Mouse (Mus musculus): ENCODE measurements around the gene Hoxc6. TPM values are rescaled to one million over a fixed set of nuclear protein-coding genes. Genes with fewer than 3 reads are reported as not detected.

Hoxc6 gene
- total and polyA plus RNA-seq, 3 experiments: 12.0 to 37.1 (median 27.1) TPM

DNA sequence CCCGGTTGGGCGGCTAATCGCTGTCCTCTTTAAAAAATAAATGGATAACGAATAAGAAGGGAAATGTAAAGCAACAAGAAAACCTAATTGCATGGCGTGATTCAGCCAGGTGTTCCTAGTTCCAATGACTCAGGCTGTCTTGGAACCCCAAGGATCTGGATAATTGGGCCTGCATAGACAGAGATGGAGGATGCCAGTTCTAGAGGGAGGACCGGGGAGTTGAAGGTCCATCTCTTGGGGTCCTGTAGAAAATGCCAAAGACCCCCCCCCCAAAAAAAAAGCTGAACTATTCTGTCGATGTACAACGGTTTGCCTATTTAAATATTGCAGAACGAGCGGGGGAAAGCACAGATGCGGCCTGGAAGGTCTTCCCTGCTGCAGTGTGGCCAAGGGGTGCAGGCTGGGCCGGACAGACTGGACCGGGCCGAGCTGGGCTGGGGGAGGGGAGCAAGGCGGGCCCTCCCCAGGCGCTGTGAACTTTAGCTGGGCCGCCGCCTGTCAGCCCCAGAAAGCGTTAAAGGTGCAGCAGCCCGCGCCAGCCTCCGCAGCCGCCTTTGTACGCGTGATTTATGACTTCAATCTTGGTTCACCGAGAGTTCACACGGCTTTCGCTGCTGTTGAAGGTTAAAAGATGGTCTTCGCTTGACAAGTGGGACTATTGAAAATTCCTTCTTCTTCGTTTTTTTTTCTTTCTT lies 63.2 kb downstream of the Hoxc6 start:
- H3K4me1 ChIP-seq (ENCODE audit: insufficient read depth, low read depth, low read length): peaks cover 23% of the 10 kb centered on the region
- TF ChIP-seq CTCF (IDR thresholded peaks at IDR 0.05; ENCODE audit: low read depth, low read length): no peak
- TF ChIP-seq POLR2AphosphoS5 (IDR thresholded peaks at IDR 0.05; ENCODE audit: insufficient replicate concordance, low read depth, low read length): no peak
- TF ChIP-seq TAL1 (conservative IDR thresholded peaks at IDR 0.05; ENCODE audit: low read depth, low read length): no peak
- TF ChIP-seq GATA2 (IDR thresholded peaks at IDR 0.05; ENCODE audit: borderline replicate concordance, low read depth, low read length): no peak
- no peak for TF ChIP-seq GATA1 (IDR thresholded peaks at IDR 0.05; ENCODE audit: borderline replicate concordance, low read length)
- H3K36me3 ChIP-seq (replicated peaks): peaks cover 21% of the 10 kb centered on the region
- ATAC-seq (ENCODE audit: extremely low read depth, insufficient number of reproducible peaks, low FRiP score, poor library complexity, severe bottlenecking) (no peak), DNase-seq (ENCODE audit: low spot score) (no peak)
- H3K9me3 ChIP-seq (replicated peaks): no peaks in the 10 kb centered on the region
- H3K27me3 ChIP-seq (ENCODE audit: insufficient read depth, low read length): no peaks in the 10 kb centered on the region
- H3K4me3 ChIP-seq (ENCODE audit: low read depth, low read length): no peak overlapping the region

Other genes starting within 250 kb of the Hoxc6 start
- not detected in 2 replicates for gene Hoxc13, start 77.2 kb upstream of the Hoxc6 start, total RNA-seq (2014; fragmentation: Nextera tagmentation)
- gene Hoxc13, start 77.2 kb upstream of the Hoxc6 start, total RNA-seq (2017): not detected in 2 replicates
- gene Hoxc13, start 77.2 kb upstream of the Hoxc6 start, polyA plus RNA-seq (2012): not detected in 2 replicates
- not detected in 2 replicates for gene Hoxc12, start 61.5 kb upstream of the Hoxc6 start, total RNA-seq (2014; fragmentation: Nextera tagmentation)
- not detected in 2 replicates for gene Hoxc12, start 61.5 kb upstream of the Hoxc6 start, total RNA-seq (2017)
- not detected in 2 replicates for gene Hoxc12, start 61.5 kb upstream of the Hoxc6 start, polyA plus RNA-seq (2012)
- not detected in 2 replicates for gene Hoxc11, start 43.8 kb upstream of the Hoxc6 start, total RNA-seq (2014; fragmentation: Nextera tagmentation)
- gene Hoxc11, start 43.8 kb upstream of the Hoxc6 start, total RNA-seq (2017): 0.06 and 0.22 TPM in 2 replicates
- 0.04 TPM in 1 of 2 replicates, not detected in the other for gene Hoxc11, start 43.8 kb upstream of the Hoxc6 start, polyA plus RNA-seq (2012)
- 0.60 TPM in 1 of 2 replicates, not detected in the other for gene Hoxc10, start 31.5 kb upstream of the Hoxc6 start, total RNA-seq (2014; fragmentation: Nextera tagmentation)
- 0.12 and 0.16 TPM in 2 replicates for gene Hoxc10, start 31.5 kb upstream of the Hoxc6 start, total RNA-seq (2017)
- 0.08 and 0.16 TPM in 2 replicates for gene Hoxc10, start 31.5 kb upstream of the Hoxc6 start, polyA plus RNA-seq (2012)
- gene Hoxc5, start 30.8 kb upstream of the Hoxc6 start, total RNA-seq (2014; fragmentation: Nextera tagmentation): 9.9 and 19.8 TPM in 2 replicates
- gene Hoxc5, start 30.8 kb upstream of the Hoxc6 start, total RNA-seq (2017): 7.6 and 9.1 TPM in 2 replicates
- 11.4 and 12.4 TPM in 2 replicates for gene Hoxc5, start 30.8 kb upstream of the Hoxc6 start, polyA plus RNA-seq (2012)
- gene Hoxc9, start 21.8 kb upstream of the Hoxc6 start, total RNA-seq (2014; fragmentation: Nextera tagmentation): 5.0 and 7.9 TPM in 2 replicates
- gene Hoxc9, start 21.8 kb upstream of the Hoxc6 start, total RNA-seq (2017): 3.3 and 3.9 TPM in 2 replicates
- 9.8 and 12.0 TPM in 2 replicates for gene Hoxc9, start 21.8 kb upstream of the Hoxc6 start, polyA plus RNA-seq (2012)
- 21.1 and 26.6 TPM in 2 replicates for gene Hoxc8, start 7.7 kb upstream of the Hoxc6 start, total RNA-seq (2014; fragmentation: Nextera tagmentation)
- 2.0 and 2.7 TPM in 2 replicates for gene Hoxc8, start 7.7 kb upstream of the Hoxc6 start, total RNA-seq (2017)
- 10.1 and 12.2 TPM in 2 replicates for gene Hoxc8, start 7.7 kb upstream of the Hoxc6 start, polyA plus RNA-seq (2012)
- gene Hoxc4, start 20.7 kb downstream of the Hoxc6 start, total RNA-seq (2014; fragmentation: Nextera tagmentation): 29.3 and 33.9 TPM in 2 replicates
- gene Hoxc4, start 20.7 kb downstream of the Hoxc6 start, total RNA-seq (2017): 11.0 and 12.2 TPM in 2 replicates
- gene Hoxc4, start 20.7 kb downstream of the Hoxc6 start, polyA plus RNA-seq (2012): 60.1 and 65.8 TPM in 2 replicates
- 7.8 and 10.6 TPM in 2 replicates for gene Smug1, start 168.8 kb downstream of the Hoxc6 start, total RNA-seq (2014; fragmentation: Nextera tagmentation)
- gene Smug1, start 168.8 kb downstream of the Hoxc6 start, total RNA-seq (2017): 9.0 and 11.3 TPM in 2 replicates
- 3.6 and 5.0 TPM in 2 replicates for gene Smug1, start 168.8 kb downstream of the Hoxc6 start, polyA plus RNA-seq (2012)
- 261 and 300 TPM in 2 replicates for gene Cbx5, start 241.6 kb downstream of the Hoxc6 start, total RNA-seq (2014; fragmentation: Nextera tagmentation)
- gene Cbx5, start 241.6 kb downstream of the Hoxc6 start, total RNA-seq (2017): 215 and 278 TPM in 2 replicates
- 7.0 and 9.5 TPM in 2 replicates for gene Cbx5, start 241.6 kb downstream of the Hoxc6 start, polyA plus RNA-seq (2012)
- 379 and 391 TPM in 2 replicates for gene Hnrnpa1, start 242.2 kb downstream of the Hoxc6 start, total RNA-seq (2014; fragmentation: Nextera tagmentation)
- 797 and 984 TPM in 2 replicates for gene Hnrnpa1, start 242.2 kb downstream of the Hoxc6 start, total RNA-seq (2017)
- 143 and 212 TPM in 2 replicates for gene Hnrnpa1, start 242.2 kb downstream of the Hoxc6 start, polyA plus RNA-seq (2012)